Mouse (Mus musculus) lung, postnatal 0 days (tissue): ENCODE measurements at regions not wholly inside any gene's neighbourhood (a gene's known extent, or its start where the extent isn't known, plus 50 kb on each side); places are given as distances from the start of the nearest gene placed in this dataset.

ENCODE experiments used
- CTCF ChIP-seq: IDR thresholded peaks from 2 replicates; pipeline ENCODE4 v1.5.1; 2016; ENCODE audit warnings: antibody characterized with exemption, mild to moderate bottlenecking
- EP300 ChIP-seq: IDR thresholded peaks from 2 replicates; pipeline ENCODE4 v1.6.1; 2016; ENCODE audit warnings: antibody characterized with exemption, mild to moderate bottlenecking, control low read depth

DNA sequence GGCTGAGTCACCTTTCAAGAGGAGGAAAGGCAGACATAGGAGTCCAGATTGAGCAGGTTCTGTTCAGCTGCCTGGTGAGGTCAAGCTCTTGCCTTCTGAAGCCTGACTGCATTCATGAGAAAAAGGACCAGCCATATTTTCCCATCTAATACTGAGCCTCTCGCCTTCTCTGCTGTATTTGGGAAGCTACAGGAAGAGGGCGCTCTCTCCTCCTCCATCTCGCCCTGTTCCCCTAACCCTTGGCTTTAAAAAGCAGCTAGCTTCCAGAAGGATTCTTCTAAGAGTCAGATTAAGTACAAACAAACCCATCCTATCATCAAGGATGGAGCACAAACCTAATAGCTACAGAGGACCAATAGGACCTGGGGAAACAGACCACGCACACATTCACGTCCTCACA is 98.3 kb downstream of the Foxb1 start:
- TF ChIP-seq CTCF (peak; percentile 68), EP300 (no peak)
